17 mouse cellular contexts compared by ENCODE assay signal in genomic region chr13:110067149-110067548, GRCm38 (mm10).
A peak's percentile ranks its signal among the peaks of the same experiment; 100 is the strongest.
DNase-seq lines count a peak whose midpoint lies in the region; ATAC-seq and TF ChIP-seq lines count a peak whose summit lies in the region.
"Had no signal": no experiment of that assay in that cellular context is flagged by ENCODE, and none has a peak within 500 bp of the region (broad histone marks: within the 10 kb centered on the region; RNA-seq: fewer than 3 reads in every experiment).

No protein-coding gene starts in this region.

- WGBS in liver, postnatal 0 days (ENCODE audit: insufficient replicate concordance), result 70% methylated on average over 3 of the region's 3 CpGs

- H3K4me3 ChIP-seq in liver, postnatal 0 days (ENCODE audit: low read depth, low read length), result no peak overlapping the region
- H3K4me3 ChIP-seq: embryonic facial prominence, embryonic 12.5 days; heart, embryonic 13.5 days; hindbrain, embryonic 10.5 days had no signal

- H3K9ac ChIP-seq in liver, postnatal 0 days (replicated peaks), result no peak overlapping the region
- H3K9ac ChIP-seq: embryonic facial prominence, embryonic 12.5 days; forebrain, postnatal 0 days; heart, embryonic 13.5 days had no signal

- H3K27me3 ChIP-seq in liver, postnatal 0 days (ENCODE audit: insufficient read depth, low read length), result no peaks in the 10 kb centered on the region
- H3K27me3 ChIP-seq: embryonic facial prominence, embryonic 12.5 days; heart, embryonic 13.5 days had no signal

- no peak overlapping the region for H3K27ac ChIP-seq in liver, postnatal 0 days (ENCODE audit: low read depth)
- H3K27ac ChIP-seq: embryonic facial prominence, embryonic 12.5 days; heart, embryonic 13.5 days; hindbrain, embryonic 10.5 days had no signal

- no peak for TF ChIP-seq CTCF in liver, postnatal 0 days (IDR thresholded peaks at IDR 0.05; ENCODE audit: low read depth)

- no peaks in the 10 kb centered on the region for H3K36me3 ChIP-seq in liver, postnatal 0 days (replicated peaks; ENCODE audit: insufficient read depth, low read length)
- H3K36me3 ChIP-seq: embryonic facial prominence, embryonic 12.5 days; heart, embryonic 13.5 days; hindbrain, embryonic 10.5 days had no signal

- no peak overlapping the region for H3K4me2 ChIP-seq in liver, postnatal 0 days (ENCODE audit: low read depth, low read length)
- H3K4me2 ChIP-seq: embryonic facial prominence, embryonic 12.5 days; heart, embryonic 13.5 days had no signal

- H3K4me1 ChIP-seq in liver, postnatal 0 days (ENCODE audit: insufficient read depth), result no peaks in the 10 kb centered on the region
- H3K4me1 ChIP-seq: embryonic facial prominence, embryonic 12.5 days had no signal

- no peak for ATAC-seq in liver, postnatal 0 days
- ATAC-seq: forebrain, postnatal 0 days had no signal

- TF ChIP-seq EP300 in liver, postnatal 0 days (IDR thresholded peaks at IDR 0.05; ENCODE audit: low read depth), result no peak

- H3K9me3 ChIP-seq in liver, postnatal 0 days (ENCODE audit: low read length), result no peaks in the 10 kb centered on the region
- H3K9me3 ChIP-seq: heart, embryonic 13.5 days; hindbrain, embryonic 10.5 days had no signal

- DNase-seq in adrenal gland, adult (ENCODE audit: inconsistent age in 2 of 2, low spot score in 1 of 2), result peak; percentile 10 to 65
- DNase-seq in adrenal gland, postnatal 4 days (ENCODE audit: low spot score in 2 of 2), result no peak
- DNase-seq in heart, adult 18-20 months, result peak; percentile 8 to 10
- no peak for DNase-seq in heart, postnatal 4 days
- peak; percentile 98 for DNase-seq in cerebellum, adult 9-10 months
- DNase-seq in gastrocnemius, postnatal 25 days, result peak; percentile 14
- no peak for DNase-seq in thymus, postnatal 14 days
- no peak for DNase-seq in liver, postnatal 0 days
- DNase-seq: forebrain, postnatal 0 days; kidney, adult 8-10 months; kidney, postnatal 25 days; layer of hippocampus, adult 9-11 months; lung, postnatal 36 days; right cerebral cortex, postnatal 4 days had no signal

Comparison
In these comparisons a context has a peak if more than half of its experiments do, and no peak if none do; other contexts are left out.
1. DNase-seq: peak in adrenal gland, adult (2 of 2), heart, adult 18-20 months (2 of 2), cerebellum, adult 9-10 months (single experiment) and gastrocnemius, postnatal 25 days (single experiment); none in adrenal gland, postnatal 4 days (0 of 2), heart, postnatal 4 days (single experiment), thymus, postnatal 14 days (single experiment) and liver, postnatal 0 days (single experiment).